In the genomic region with DNA sequence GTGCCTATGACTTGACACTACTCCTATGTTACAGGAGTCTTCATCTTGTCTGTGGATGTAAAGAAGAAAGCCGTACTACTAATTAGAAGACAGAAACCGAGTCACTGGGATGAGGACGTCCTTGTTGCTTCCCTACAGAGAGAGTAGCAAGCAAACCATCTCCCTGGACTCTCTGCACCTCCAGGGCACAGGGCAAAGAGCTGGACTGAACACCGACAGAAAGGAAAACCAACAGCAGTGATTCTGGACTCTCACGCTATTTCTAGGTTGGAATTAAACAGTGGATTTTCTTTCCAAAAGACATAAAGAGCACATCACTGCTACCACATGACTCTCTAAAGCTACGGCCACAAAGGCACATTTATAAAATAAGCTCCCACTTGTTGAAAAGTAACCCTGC, we compare ENCODE assay signal across 27 mouse cellular contexts.
DNase-seq lines count a peak whose midpoint lies in the region; ATAC-seq and TF ChIP-seq lines count a peak whose summit lies in the region.
"Had no signal": no experiment of that assay in that cellular context is flagged by ENCODE, and none has a peak within 500 bp of the region (broad histone marks: within the 10 kb centered on the region; RNA-seq: fewer than 3 reads in every experiment).

No protein-coding gene starts in this region.

- H3K36me3 ChIP-seq in limb, embryonic 12.5 days = no peaks in the 10 kb centered on the region
- H3K36me3 ChIP-seq in limb, embryonic 10.5 days = no peaks in the 10 kb centered on the region
- H3K36me3 ChIP-seq in embryonic facial prominence, embryonic 14.5 days (ENCODE audit: control insufficient read depth, insufficient read depth, low read length) = no peaks in the 10 kb centered on the region
- no peaks in the 10 kb centered on the region for H3K36me3 ChIP-seq in limb, embryonic 14.5 days (ENCODE audit: control insufficient read depth, insufficient read depth, low read length)
- H3K36me3 ChIP-seq: forebrain, embryonic 10.5 days; heart, embryonic 13.5 days; hindbrain, embryonic 12.5 days; midbrain, embryonic 10.5 days; neural tube, embryonic 12.5 days had no signal

- H3K27ac ChIP-seq in limb, embryonic 12.5 days = peak overlapping the region; percentile 84
- no peak overlapping the region; the same call in 1 of the 2 replicates for H3K27ac ChIP-seq in limb, embryonic 10.5 days
- peak overlapping the region; percentile 78 for H3K27ac ChIP-seq in embryonic facial prominence, embryonic 14.5 days (replicated peaks; ENCODE audit: low read depth, low read length)
- peak overlapping the region; percentile 65 for H3K27ac ChIP-seq in limb, embryonic 14.5 days (replicated peaks; ENCODE audit: low read depth, low read length)
- H3K27ac ChIP-seq: forebrain, embryonic 10.5 days; heart, adult 2 months; heart, embryonic 13.5 days; macrophage; midbrain, embryonic 10.5 days; neural tube, embryonic 12.5 days had no signal

- H3K4me3 ChIP-seq in limb, embryonic 12.5 days (replicated peaks) = no peak overlapping the region
- no peak overlapping the region for H3K4me3 ChIP-seq in limb, embryonic 10.5 days
- no peak overlapping the region for H3K4me3 ChIP-seq in embryonic facial prominence, embryonic 14.5 days (ENCODE audit: low read depth, low read length)
- no peak overlapping the region for H3K4me3 ChIP-seq in limb, embryonic 14.5 days (replicated peaks; ENCODE audit: low read length)
- H3K4me3 ChIP-seq: forebrain, embryonic 10.5 days; heart, adult 2 months; heart, embryonic 13.5 days; hindbrain, embryonic 12.5 days; midbrain, embryonic 10.5 days; neural tube, embryonic 12.5 days had no signal

- WGBS in limb, embryonic 12.5 days = 67% methylated on average over 6 of the region's 6 CpGs
- WGBS in limb, embryonic 10.5 days = 88% methylated on average over 6 of the region's 6 CpGs
- 69% methylated on average over 6 of the region's 6 CpGs for WGBS in embryonic facial prominence, embryonic 14.5 days
- WGBS in limb, embryonic 14.5 days = 64% methylated on average over 6 of the region's 6 CpGs

- no peak for ATAC-seq in limb, embryonic 12.5 days (ENCODE audit: insufficient number of reproducible peaks, insufficient read depth, low FRiP score, low TSS enrichment, low read depth)
- ATAC-seq in embryonic facial prominence, embryonic 14.5 days (ENCODE audit: low read depth) = no peak
- 0 out of 2 replicates have a peak, but pooled peaks have one; percentile 3 for ATAC-seq in limb, embryonic 14.5 days (ENCODE audit: low FRiP score, low read depth)
- ATAC-seq: activated CD4-positive, CD25-positive, alpha-beta regulatory T cell, adult 4 months; liver, postnatal 0 days; lung, postnatal 0 days had no signal

- DNase-seq in heart, adult 11 months = peak; percentile 36
- no peak for DNase-seq in heart, postnatal 10 days
- no peak for DNase-seq in limb, embryonic 10.5 days (ENCODE audit: low spot score)
- DNase-seq in embryonic facial prominence, embryonic 14.5 days (ENCODE audit: low spot score) = no peak
- no peak for DNase-seq in limb, embryonic 14.5 days (ENCODE audit: low spot score)
- DNase-seq in Muller cell, postnatal 12 days (ENCODE audit: inconsistent ontology term) = no peak
- no peak for DNase-seq in MN1 (ENCODE audit: low spot score)
- DNase-seq: adrenal gland, adult 8-10 months; B cell, adult 2 months; cerebellum, adult 2 months; cerebellum, postnatal 25 days; heart, adult 2 months; liver, postnatal 0 days; right cerebral cortex, postnatal 25 days; spleen, adult 18-20 months had no signal

- no peak overlapping the region for H3K4me2 ChIP-seq in limb, embryonic 12.5 days
- H3K4me2 ChIP-seq in embryonic facial prominence, embryonic 14.5 days (ENCODE audit: low read depth, low read length) = peak overlapping the region; percentile 5; the same call in 1 of the 2 replicates
- no peak overlapping the region for H3K4me2 ChIP-seq in limb, embryonic 14.5 days (replicated peaks; ENCODE audit: low read depth, low read length, severe bottlenecking)
- H3K4me2 ChIP-seq: heart, embryonic 13.5 days; hindbrain, embryonic 12.5 days; liver, embryonic 11.5 days; neural tube, embryonic 12.5 days had no signal

- H3K4me1 ChIP-seq in limb, embryonic 12.5 days (replicated peaks) = peaks cover 73% of the 10 kb centered on the region
- peaks cover 70% of the 10 kb centered on the region for H3K4me1 ChIP-seq in limb, embryonic 10.5 days
- peaks cover 49% of the 10 kb centered on the region for H3K4me1 ChIP-seq in embryonic facial prominence, embryonic 14.5 days (ENCODE audit: control insufficient read depth, insufficient read depth, low read length)
- peaks cover 60% of the 10 kb centered on the region for H3K4me1 ChIP-seq in limb, embryonic 14.5 days (ENCODE audit: control insufficient read depth, insufficient read depth, low read length)
- H3K4me1 ChIP-seq: neural tube, embryonic 12.5 days had no signal

- H3K9me3 ChIP-seq in limb, embryonic 12.5 days = no peaks in the 10 kb centered on the region
- no peaks in the 10 kb centered on the region for H3K9me3 ChIP-seq in limb, embryonic 10.5 days (replicated peaks)
- no peaks in the 10 kb centered on the region for H3K9me3 ChIP-seq in embryonic facial prominence, embryonic 14.5 days (ENCODE audit: control insufficient read depth, low read length)
- H3K9me3 ChIP-seq in limb, embryonic 14.5 days (ENCODE audit: control insufficient read depth, low read length) = no peaks in the 10 kb centered on the region
- H3K9me3 ChIP-seq: forebrain, embryonic 10.5 days; G1E; heart, embryonic 13.5 days; hindbrain, embryonic 12.5 days; midbrain, embryonic 10.5 days; neural tube, embryonic 12.5 days had no signal

- no peaks in the 10 kb centered on the region for H3K27me3 ChIP-seq in limb, embryonic 12.5 days
- 0 out of 2 replicates have a peak, but pooled peaks cover 3% of the 10 kb centered on the region for H3K27me3 ChIP-seq in limb, embryonic 10.5 days (ENCODE audit: low read depth, poor library complexity, severe bottlenecking)
- H3K27me3 ChIP-seq in embryonic facial prominence, embryonic 14.5 days (replicated peaks; ENCODE audit: control insufficient read depth, insufficient read depth, low read length) = no peaks in the 10 kb centered on the region
- H3K27me3 ChIP-seq in limb, embryonic 14.5 days (ENCODE audit: control insufficient read depth, insufficient read depth, low read length) = no peaks in the 10 kb centered on the region
- H3K27me3 ChIP-seq: CH12.LX; heart, embryonic 13.5 days; hindbrain, embryonic 12.5 days; neural tube, embryonic 12.5 days had no signal

- no peak for TF ChIP-seq POLR2A in limb, embryonic 14.5 days (IDR thresholded peaks at IDR 0.05; ENCODE audit: borderline replicate concordance, extremely low read depth, insufficient read depth, insufficient read length)

- intact Hi-C loops in heart, postnatal 10 days (cut with DNase I) = no loop called here

- H3K9ac ChIP-seq in limb, embryonic 12.5 days (replicated peaks) = no peak overlapping the region
- no peak overlapping the region for H3K9ac ChIP-seq in embryonic facial prominence, embryonic 14.5 days (ENCODE audit: low read depth, low read length)
- H3K9ac ChIP-seq in limb, embryonic 14.5 days (ENCODE audit: low read depth, low read length, severe bottlenecking) = no peak overlapping the region
- H3K9ac ChIP-seq: heart, embryonic 13.5 days; hindbrain, embryonic 12.5 days; liver, postnatal 0 days; neural tube, embryonic 12.5 days had no signal
